Mouse (Mus musculus) G1E (cell line): ENCODE data around the gene Cybrd1.

Experiments used
- CTCF ChIP-seq: IDR thresholded peaks from 2 replicates; pipeline ENCODE4 v1.5.1; 2012; ENCODE audit warnings: low read depth, low read length, inconsistent platforms, mixed read lengths
- GATA1 ChIP-seq: IDR thresholded peaks from 2 replicates; pipeline ENCODE4 v1.6.1; 2012; ENCODE audit warnings: borderline replicate concordance, low read length, inconsistent platforms, mixed read lengths
- TAL1 ChIP-seq: conservative IDR thresholded peaks from 2 replicates; pipeline ENCODE4 v1.6.1; 2012; ENCODE audit warnings: low read depth, low read length, inconsistent platforms, mixed read lengths

DNA sequence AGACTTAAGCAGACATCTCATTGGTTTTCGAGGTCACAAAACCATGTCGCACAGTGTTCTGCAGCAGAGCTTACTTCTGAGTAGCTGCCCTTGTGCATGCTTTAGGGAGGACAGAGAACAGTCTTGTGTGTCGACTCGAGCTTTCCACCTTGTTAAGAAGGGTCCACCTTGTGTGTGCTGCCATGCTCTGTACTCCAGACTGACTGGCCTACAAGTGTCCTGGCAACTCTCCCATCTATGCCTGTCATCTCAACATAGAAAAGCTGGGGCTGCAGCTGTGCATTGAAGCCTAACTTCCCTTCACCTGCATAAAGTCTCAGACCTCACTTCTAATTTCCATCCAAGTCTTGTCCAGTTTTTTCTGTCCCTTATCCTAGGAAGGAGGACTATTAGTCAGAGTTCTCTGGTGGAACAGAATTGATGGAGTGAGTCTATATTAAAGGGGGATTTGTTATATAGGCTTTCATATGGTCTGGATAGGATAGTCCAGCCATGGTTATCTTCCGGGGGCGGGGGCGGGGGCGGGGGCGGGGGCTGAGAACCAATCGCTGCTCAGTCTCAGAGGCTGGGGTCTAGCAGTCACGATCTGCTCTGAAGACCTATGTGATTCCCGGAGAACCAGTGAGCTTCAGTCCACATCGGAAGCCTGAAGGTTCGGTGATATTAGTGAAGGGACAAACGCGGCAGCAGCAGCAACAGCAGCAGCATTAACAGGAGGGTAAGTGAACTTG, 42.0 kb downstream of the Cybrd1 start:
- TF ChIP-seq CTCF (no peak), GATA1 (no peak), TAL1 (no peak)
